ENCODE assay signal across 8 mouse cellular contexts in genomic region chr2:34249141-34249960, GRCm38 (mm10).
DNase-seq lines count a peak whose midpoint lies in the region; ATAC-seq and TF ChIP-seq lines count a peak whose summit lies in the region.

No protein-coding gene starts in this region.

- TF ChIP-seq CTCF in intestine, postnatal 0 days (IDR thresholded peaks at IDR 0.05; ENCODE audit: low read depth): peak; percentile 56
- no peak for TF ChIP-seq CTCF in small intestine, adult 2 months (IDR thresholded peaks at IDR 0.05; ENCODE audit: extremely low read depth, insufficient read length, insufficient replicate concordance, low read depth, low read length)

- no peak for TF ChIP-seq POLR2A in small intestine, adult 2 months (IDR thresholded peaks at IDR 0.05; ENCODE audit: low read depth, low read length)

- 0 out of 2 replicates have a peak overlapping the region, but pooled peaks have one; percentile 27 for H3K9ac ChIP-seq in intestine, postnatal 0 days (ENCODE audit: low read depth, low read length)
- peak overlapping the region; percentile 56 for H3K9ac ChIP-seq in midbrain, embryonic 11.5 days (ENCODE audit: low read length)

- under 1% methylated on average over 15 of the region's 15 CpGs for WGBS in intestine, postnatal 0 days
- WGBS in midbrain, embryonic 11.5 days: 1% methylated on average over 15 of the region's 15 CpGs
- WGBS in small intestine, adult 2 months: 1% methylated on average over 15 of the region's 15 CpGs

- H3K9me3 ChIP-seq in intestine, postnatal 0 days (ENCODE audit: control insufficient read depth): no peaks in the 10 kb centered on the region
- no peaks in the 10 kb centered on the region for H3K9me3 ChIP-seq in midbrain, embryonic 11.5 days (ENCODE audit: control insufficient read depth, low read length)

- DNase-seq in spleen, adult 18-20 months: peak; percentile 5 to 19
- DNase-seq in spleen, adult 12 weeks (ENCODE audit: low spot score): no peak
- DNase-seq in embryo, embryonic 11 days: peak; percentile 92
- DNase-seq in gastrocnemius, postnatal 4 days (ENCODE audit: low spot score in 2 of 2): peak; percentile 18 to 26
- peak; percentile 72 for DNase-seq in left cerebral cortex, postnatal 4 days
- peak; percentile 98 for DNase-seq in midbrain, embryonic 11.5 days (ENCODE audit: low spot score, missing footprints)

- no peak for ATAC-seq in intestine, postnatal 0 days
- peak; percentile 98 for ATAC-seq in midbrain, embryonic 11.5 days (ENCODE audit: low FRiP score)

- no peaks in the 10 kb centered on the region for H3K36me3 ChIP-seq in intestine, postnatal 0 days (ENCODE audit: control insufficient read depth, insufficient read depth)
- no peaks in the 10 kb centered on the region for H3K36me3 ChIP-seq in midbrain, embryonic 11.5 days (ENCODE audit: control insufficient read depth, insufficient read depth, low read length)
- no peaks in the 10 kb centered on the region for H3K36me3 ChIP-seq in small intestine, adult 2 months (ENCODE audit: control insufficient read depth, insufficient read depth, low read length)

- intact Hi-C loops in left cerebral cortex, postnatal 4 days (cut with DNase I): loop anchor here (10.0 kb wide), 1 partner anchor 395 kb away; no protein-coding TSS in a partner anchor

- H3K4me1 ChIP-seq in intestine, postnatal 0 days (replicated peaks; ENCODE audit: control insufficient read depth, insufficient read depth, low read length): 0 out of 2 replicates have a peak, but pooled peaks cover 3% of the 10 kb centered on the region
- H3K4me1 ChIP-seq in midbrain, embryonic 11.5 days (ENCODE audit: control insufficient read depth, insufficient read depth, low read length): peaks cover 24% of the 10 kb centered on the region
- no peaks in the 10 kb centered on the region for H3K4me1 ChIP-seq in small intestine, adult 2 months (ENCODE audit: control insufficient read depth, insufficient read depth, insufficient read length, low read length)

- peak overlapping the region; percentile 46 for H3K4me3 ChIP-seq in intestine, postnatal 0 days (ENCODE audit: low read depth, low read length)
- H3K4me3 ChIP-seq in midbrain, embryonic 11.5 days (ENCODE audit: low read depth, low read length): peak overlapping the region; percentile 31
- H3K4me3 ChIP-seq in small intestine, adult 2 months (ENCODE audit: low read depth, low read length): peak overlapping the region; percentile 53

- no peak overlapping the region for H3K27ac ChIP-seq in intestine, postnatal 0 days (ENCODE audit: low read depth, low read length)
- H3K27ac ChIP-seq in midbrain, embryonic 11.5 days (ENCODE audit: low read depth, low read length): peak overlapping the region; percentile 89
- no peak overlapping the region for H3K27ac ChIP-seq in small intestine, adult 2 months (ENCODE audit: insufficient read depth, low read depth, low read length)

- H3K27me3 ChIP-seq in intestine, postnatal 0 days (replicated peaks; ENCODE audit: control insufficient read depth, insufficient read depth, low read length): no peaks in the 10 kb centered on the region
- no peaks in the 10 kb centered on the region for H3K27me3 ChIP-seq in midbrain, embryonic 11.5 days (ENCODE audit: control insufficient read depth, insufficient read depth, low read length)
- H3K27me3 ChIP-seq in small intestine, adult 2 months (ENCODE audit: control insufficient read depth, insufficient read depth, low read length): no peaks in the 10 kb centered on the region

- H3K4me2 ChIP-seq in intestine, postnatal 0 days (replicated peaks; ENCODE audit: low read depth): peak overlapping the region; percentile 85
- peak overlapping the region; percentile 54 for H3K4me2 ChIP-seq in midbrain, embryonic 11.5 days
